Mouse (Mus musculus): ENCODE data around the gene Csk. TPM values are rescaled to one million over a fixed set of nuclear protein-coding genes. Genes with fewer than 3 reads are reported as not detected.

Gene Csk
- polyA plus RNA-seq, 3 experiments from 2014 or later = 113 to 133 (median 122) TPM

GRCm38 (mm10) chr9:57656631-57657350 lies 3.4 kb upstream of the Csk start:
- ATAC-seq = no peak

- peak; percentile 70 for ATAC-seq
Observed at GRCm38 (mm10) chr9:57655749-57656148, 2.3 kb upstream of the Csk start.

- no peak for ATAC-seq
Observed at GRCm38 (mm10) chr9:57654966-57655365, 1.5 kb upstream of the Csk start.

- no peak for ATAC-seq
Observed at GRCm38 (mm10) chr9:57652855-57653254, 576 bp downstream of the Csk start.

GRCm38 (mm10) chr9:57652351-57652750 lies 1.1 kb downstream of the Csk start:
- ATAC-seq = no peak

- peak; percentile 54 for ATAC-seq
Observed at GRCm38 (mm10) chr9:57650786-57651311, 2.6 kb downstream of the Csk start.

GRCm38 (mm10) chr9:57650130-57650785 lies 3.2 kb downstream of the Csk start:
- ATAC-seq = no peak

- ATAC-seq = peak; percentile 37
Observed at GRCm38 (mm10) chr9:57647286-57648108, 5.9 kb downstream of the Csk start.

- ATAC-seq = peak; percentile 45
Observed at GRCm38 (mm10) chr9:57646551-57647103, 6.8 kb downstream of the Csk start.

- ATAC-seq = peak; percentile 47
Observed at GRCm38 (mm10) chr9:57644944-57645893, 8.2 kb downstream of the Csk start.

GRCm38 (mm10) chr9:57644442-57644943 lies 8.9 kb downstream of the Csk start:
- no peak for ATAC-seq

- no peak for ATAC-seq
Observed at GRCm38 (mm10) chr9:57643856-57644180, 9.6 kb downstream of the Csk start.

- no peak for ATAC-seq
Observed at GRCm38 (mm10) chr9:57643169-57643855, 10.1 kb downstream of the Csk start.

GRCm38 (mm10) chr9:57641775-57642550 lies 11.5 kb downstream of the Csk start:
- no peak for ATAC-seq

- ATAC-seq = no peak
Observed at GRCm38 (mm10) chr9:57641022-57641421, 12.4 kb downstream of the Csk start.

- peak; percentile 88 for ATAC-seq
Observed at GRCm38 (mm10) chr9:57640384-57640783, 13.0 kb downstream of the Csk start.

- ATAC-seq = no peak
Observed at GRCm38 (mm10) chr9:57639661-57640328, 13.6 kb downstream of the Csk start.

GRCm38 (mm10) chr9:57638651-57639459 lies 14.6 kb downstream of the Csk start:
- ATAC-seq = no peak
